Mouse (Mus musculus): ENCODE measurements at regions not wholly inside any gene's neighbourhood (a gene's known extent, or its start where the extent isn't known, plus 50 kb on each side); places are given as distances from the start of the nearest gene placed in this dataset.

GRCm38 (mm10) chr2:128334757-128335500, 209.1 kb downstream of the Bcl2l11 start:
- DNase-seq (ENCODE audit: low spot score) = no peak

GRCm38 (mm10) chr2:128337192-128337591, 211.4 kb downstream of the Bcl2l11 start:
- DNase-seq (ENCODE audit: low spot score) = no peak

GRCm38 (mm10) chr2:128337791-128338190, 212.0 kb downstream of the Bcl2l11 start:
- no peak for DNase-seq (ENCODE audit: low spot score)

- no peak for DNase-seq (ENCODE audit: low spot score)
These were observed 212.6 kb downstream of the Bcl2l11 start for GRCm38 (mm10) chr2:128338474-128338873.

- no peak for DNase-seq (ENCODE audit: low spot score)
These were observed 213.3 kb downstream of the Bcl2l11 start for GRCm38 (mm10) chr2:128339061-128339642.

GRCm38 (mm10) chr2:128339643-128340487, 214.0 kb downstream of the Bcl2l11 start:
- peak; percentile 21 for DNase-seq (ENCODE audit: low spot score)

GRCm38 (mm10) chr2:128340631-128341240, 214.9 kb downstream of the Bcl2l11 start:
- no peak for DNase-seq (ENCODE audit: low spot score)

- no peak for DNase-seq (ENCODE audit: low spot score)
These were observed 216.4 kb downstream of the Bcl2l11 start for GRCm38 (mm10) chr2:128342212-128342611.

- no peak for DNase-seq (ENCODE audit: low spot score)
These were observed 219.7 kb downstream of the Bcl2l11 start for GRCm38 (mm10) chr2:128345557-128345956.

- no peak for DNase-seq (ENCODE audit: low spot score)
These were observed 222.7 kb downstream of the Bcl2l11 start for GRCm38 (mm10) chr2:128348556-128348955.

GRCm38 (mm10) chr2:128351405-128351804, 225.6 kb downstream of the Bcl2l11 start:
- DNase-seq (ENCODE audit: low spot score) = no peak

- DNase-seq (ENCODE audit: low spot score) = no peak
These were observed 226.7 kb downstream of the Bcl2l11 start for GRCm38 (mm10) chr2:128352533-128352932.

GRCm38 (mm10) chr2:128353457-128353856, 227.6 kb downstream of the Bcl2l11 start:
- DNase-seq (ENCODE audit: low spot score) = no peak

- DNase-seq (ENCODE audit: low spot score) = no peak
These were observed 230.5 kb downstream of the Bcl2l11 start for GRCm38 (mm10) chr2:128356326-128356725.

GRCm38 (mm10) chr2:128359106-128359505, 231.9 kb upstream of the Spdye4c start:
- DNase-seq (ENCODE audit: low spot score) = no peak

- no peak for DNase-seq (ENCODE audit: low spot score)
These were observed 230.5 kb upstream of the Spdye4c start for GRCm38 (mm10) chr2:128360517-128360916.

- no peak for DNase-seq (ENCODE audit: low spot score)
These were observed 229.6 kb upstream of the Spdye4c start for GRCm38 (mm10) chr2:128361436-128361835.

- DNase-seq (ENCODE audit: low spot score) = peak; percentile 83
These were observed 226.8 kb upstream of the Spdye4c start for GRCm38 (mm10) chr2:128364161-128364560.

GRCm38 (mm10) chr2:128365004-128365403, 226.0 kb upstream of the Spdye4c start:
- DNase-seq (ENCODE audit: low spot score) = no peak

GRCm38 (mm10) chr2:128365775-128366174, 225.2 kb upstream of the Spdye4c start:
- DNase-seq (ENCODE audit: low spot score) = no peak

GRCm38 (mm10) chr2:128367266-128368150, 223.5 kb upstream of the Spdye4c start:
- DNase-seq (ENCODE audit: low spot score) = no peak
